Mouse (Mus musculus) forebrain, postnatal 0 days (tissue): ENCODE results near the gene Wdtc1. TPM values are rescaled to one million over a fixed set of nuclear protein-coding genes. Genes with fewer than 3 reads are reported as not detected.

Source experiments
- ATAC-seq: fragments of 200-750 bp; cut with Nextera tagmentation; 2 replicates; pipeline ENCODE4 v1.8.0; 2017; ENCODE audit warnings: mild to moderate bottlenecking, moderate library complexity
- DNase-seq: peaks from one replicate; pipeline ENCODE4 v3.0.0-alpha.2; 2015
- H3K27ac ChIP-seq: fragments of 300-500 bp; sonication (generic); 2 replicates; pipeline ENCODE4 v1.5.1; 2014; ENCODE audit warnings: low read depth, mild to moderate bottlenecking, antibody characterized with exemption, low read length, moderate library complexity, mixed read lengths
- H3K27me3 ChIP-seq: fragments of 300-500 bp; sonication (generic); 2 replicates; pipeline ENCODE4 v1.6.1; 2014; ENCODE audit warnings: mild to moderate bottlenecking, low read length, mixed read lengths; ENCODE audit not compliant: insufficient read depth
- H3K36me3 ChIP-seq: fragments of 300-500 bp; sonication (generic); 2 replicates; pipeline ENCODE4 v1.6.1; 2014; ENCODE audit warnings: mild to moderate bottlenecking, moderate library complexity; ENCODE audit not compliant: insufficient read depth
- H3K4me1 ChIP-seq: fragments of 300-500 bp; sonication (generic); 2 replicates; pipeline ENCODE4 v1.6.1; 2014; ENCODE audit warnings: antibody characterized with exemption; ENCODE audit not compliant: insufficient read depth
- H3K4me2 ChIP-seq: fragments of 300-500 bp; sonication (generic); 2 replicates; pipeline ENCODE4 v1.6.1; 2014; ENCODE audit warnings: low read depth, mild to moderate bottlenecking, moderate library complexity
- H3K4me3 ChIP-seq: fragments of 300-500 bp; sonication (generic); 2 replicates; pipeline ENCODE4 v1.5.1; 2014; ENCODE audit warnings: low read depth, low read length, mixed read lengths
- H3K9ac ChIP-seq: fragments of 300-500 bp; sonication (generic); 2 replicates; pipeline ENCODE4 v1.6.1; 2014; ENCODE audit warnings: mild to moderate bottlenecking
- H3K9me3 ChIP-seq: fragments of 300-500 bp; sonication (generic); 2 replicates; pipeline ENCODE4 v1.6.1; 2016; ENCODE audit warnings: low read length
- CTCF ChIP-seq: sonication (generic); IDR thresholded peaks from 2 replicates; pipeline ENCODE4 v1.5.1; 2016; ENCODE audit warnings: antibody characterized with exemption, control low read depth, low read depth
- WGBS: fragments of 180-500 bp; shearing (Covaris S2); extraction: QIAGEN DNeasy Blood & Tissue Kit; methylation state at CpG from one replicate; pipeline ENCODE4 v1.1.7; 2014; 5-methylcytosine and 5-hydroxymethylcytosine counted together
- polyA plus RNA-seq: library from polyadenylated mRNA; unstranded; fragments of >200 nt; fragmentation: Nextera tagmentation; extraction: Ambion mirVana; gene quantifications from 2 replicates; pipeline ENCODE4 v1.2.1, GENCODE M21; 2015
- total RNA-seq: library from RNA; depleted of rRNA; stranded (reverse); fragments of >200 nt; gene quantifications from 2 replicates; pipeline ENCODE4 v1.2.3, GENCODE M21; 2014

The Wdtc1 gene
- total and polyA plus RNA-seq, 2 experiments from 2014 or later: 16.3 to 43.9 TPM

DNA sequence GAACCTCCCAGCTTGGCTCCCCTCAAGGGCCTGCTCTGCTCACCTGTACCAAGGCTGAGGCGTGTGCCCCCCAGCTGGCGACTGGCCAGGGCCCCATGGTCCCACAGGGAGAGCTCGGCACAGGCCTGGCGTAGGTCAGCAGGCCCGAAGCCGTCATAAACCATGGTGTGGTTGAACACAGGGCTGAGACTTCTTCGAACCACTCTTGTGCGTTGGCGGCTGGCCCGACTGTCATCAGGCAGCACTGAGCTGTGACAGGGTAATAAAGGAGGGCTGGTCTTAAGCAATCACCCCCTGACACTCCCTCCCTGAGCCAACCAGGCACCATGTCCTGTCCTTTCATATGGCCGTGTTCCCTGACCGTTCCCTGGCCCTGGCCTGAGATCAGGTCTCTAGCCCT lies 99.9 kb downstream of the Wdtc1 start:
- Histone ChIP-seq H3K4me2 (no peak overlapping the region), H3K9me3 (no peaks in the 10 kb centered on the region), H3K4me1 (no peaks in the 10 kb centered on the region), H3K36me3 (no peaks in the 10 kb centered on the region), H3K9ac (no peak overlapping the region), H3K27me3 (peaks cover 28% of the 10 kb centered on the region), H3K4me3 (no peak overlapping the region), H3K27ac (no peak overlapping the region)
- DNase-seq (no peak), ATAC-seq (no peak)
- no peak for TF ChIP-seq CTCF
- 79% methylated on average over 12 of the region's 12 CpGs for WGBS

DNA sequence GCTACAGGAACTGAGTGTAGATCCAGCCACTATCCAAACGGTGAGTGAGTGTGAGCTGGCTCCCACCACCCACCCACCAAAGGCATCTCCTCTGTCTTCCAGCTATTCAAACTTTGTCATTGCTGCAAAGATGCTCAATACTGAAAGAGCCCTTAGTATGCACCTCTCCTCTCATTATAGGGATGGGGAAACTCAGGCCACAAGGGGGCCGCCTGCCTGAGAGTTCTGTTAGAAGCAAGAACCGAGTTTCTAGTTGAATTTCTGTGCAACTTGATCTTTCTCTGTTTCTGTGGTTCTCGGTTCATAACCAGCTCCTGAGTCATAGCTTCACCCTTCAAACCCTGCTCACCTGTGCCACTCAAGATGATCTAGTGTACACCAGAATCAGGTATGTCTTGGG lies 101.2 kb downstream of the Wdtc1 start:
- no peak for ATAC-seq
- H3K27ac ChIP-seq: no peak overlapping the region
- TF ChIP-seq CTCF: peak; percentile 49

DNA sequence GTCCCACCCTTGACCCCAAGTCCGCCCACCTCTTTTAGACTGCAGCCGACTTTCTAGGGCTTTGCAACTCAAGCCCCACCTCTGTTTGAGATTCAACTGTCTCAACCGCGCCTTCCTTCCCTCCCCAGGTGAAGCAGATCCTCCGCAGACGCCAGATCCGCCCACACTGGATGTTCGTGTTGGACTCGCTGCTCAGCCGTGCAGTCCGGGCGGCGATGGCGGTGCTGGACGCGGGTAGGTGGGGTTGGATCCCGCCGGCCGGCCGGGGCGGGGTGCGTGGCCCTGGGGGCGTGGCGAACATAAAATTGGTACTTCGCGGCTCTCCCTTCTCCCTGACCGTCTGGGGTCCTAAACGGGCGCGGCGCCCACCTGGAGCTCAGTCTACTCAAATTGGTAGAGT lies 102.1 kb downstream of the Wdtc1 start:
- H3K4me1 ChIP-seq: no peaks in the 10 kb centered on the region
- 2% methylated on average over 31 of the region's 31 CpGs for WGBS
- peak overlapping the region; percentile 48 for H3K4me2 ChIP-seq
- H3K27ac ChIP-seq: no peak overlapping the region
- H3K9ac ChIP-seq: peak overlapping the region; percentile 48; the same call in 1 of the 2 replicates
- TF ChIP-seq CTCF: no peak
- H3K9me3 ChIP-seq: no peaks in the 10 kb centered on the region
- no peak for DNase-seq
- no peaks in the 10 kb centered on the region for H3K36me3 ChIP-seq
- H3K4me3 ChIP-seq: peak overlapping the region; percentile 33
- ATAC-seq: no peak
- peaks cover 29% of the 10 kb centered on the region for H3K27me3 ChIP-seq

More for the DNA sequence above, 101.2 kb downstream of the Wdtc1 start:
- Histone ChIP-seq H3K4me1 (no peaks in the 10 kb centered on the region), H3K9me3 (no peaks in the 10 kb centered on the region), H3K36me3 (no peaks in the 10 kb centered on the region), H3K9ac (no peak overlapping the region), H3K4me2 (no peak overlapping the region), H3K27me3 (peaks cover 36% of the 10 kb centered on the region), H3K4me3 (no peak overlapping the region)
- peak; percentile 37 for DNase-seq
- 42% methylated on average over 4 of the region's 4 CpGs for WGBS

DNA sequence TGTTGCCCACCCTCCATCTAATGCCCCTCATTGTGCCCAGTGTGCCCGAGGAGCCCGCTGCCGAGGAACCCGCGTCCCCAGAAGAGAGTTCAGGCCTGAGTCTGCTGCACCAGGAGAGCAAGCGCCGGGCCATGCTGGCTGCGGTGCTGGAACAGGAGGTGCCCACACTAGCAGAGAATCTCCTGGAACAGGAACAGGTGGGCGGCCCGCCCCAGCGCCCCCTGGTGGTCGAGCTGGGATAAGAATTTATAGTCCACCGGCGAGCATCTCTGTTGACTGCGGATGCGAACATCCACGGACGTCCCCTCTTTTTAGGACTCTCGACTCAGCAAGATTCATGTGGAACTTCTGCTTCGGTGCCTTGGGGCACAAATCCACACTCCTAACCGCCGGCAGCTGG lies 102.7 kb downstream of the Wdtc1 start:
- Histone ChIP-seq H3K27me3 (peaks cover 32% of the 10 kb centered on the region), H3K4me3 (peak overlapping the region; percentile 33), H3K4me2 (peak overlapping the region; percentile 48), H3K27ac (no peak overlapping the region), H3K9me3 (no peaks in the 10 kb centered on the region), H3K9ac (peak overlapping the region; percentile 48), H3K4me1 (no peaks in the 10 kb centered on the region), H3K36me3 (no peaks in the 10 kb centered on the region)
- TF ChIP-seq CTCF: peak; percentile 78
- WGBS: 4% methylated on average over 22 of the region's 22 CpGs
- ATAC-seq: no peak
- DNase-seq: peak; percentile 75

DNA sequence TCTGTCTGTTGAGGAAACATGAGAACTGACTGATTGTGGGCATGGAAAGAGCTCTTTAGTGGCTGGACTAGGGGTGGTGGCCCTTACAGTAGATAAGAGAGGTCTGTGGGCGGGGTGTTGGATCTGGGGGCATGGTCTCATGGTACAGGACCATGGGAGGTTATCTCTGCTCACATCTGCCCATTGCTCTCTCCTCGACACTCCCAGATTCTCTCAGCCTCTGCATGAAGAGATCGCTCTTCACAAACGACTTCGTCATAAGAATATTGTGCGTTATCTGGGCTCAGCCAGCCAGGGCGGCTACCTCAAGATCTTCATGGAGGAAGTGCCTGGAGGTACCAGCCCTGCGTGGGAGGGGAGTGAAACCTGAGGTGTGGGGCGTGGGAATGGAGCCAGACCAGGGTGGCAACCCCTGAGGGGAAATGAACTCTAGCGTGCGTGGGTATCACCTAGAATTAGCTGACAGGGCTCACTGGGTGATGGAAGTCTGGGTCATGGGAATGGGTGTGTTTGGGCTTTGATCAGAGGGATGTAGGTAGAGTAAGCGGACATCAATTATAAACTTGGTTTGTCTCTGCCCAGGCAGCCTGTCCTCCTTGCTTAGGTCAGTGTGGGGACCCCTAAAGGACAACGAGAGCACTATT lies 105.4 kb downstream of the Wdtc1 start:
- no peak for ATAC-seq
- no peak for TF ChIP-seq CTCF
- Histone ChIP-seq H3K9ac (no peak overlapping the region), H3K4me2 (no peak overlapping the region), H3K36me3 (no peaks in the 10 kb centered on the region), H3K9me3 (no peaks in the 10 kb centered on the region), H3K27me3 (peaks cover 35% of the 10 kb centered on the region), H3K4me1 (no peaks in the 10 kb centered on the region), H3K27ac (no peak overlapping the region), H3K4me3 (no peak overlapping the region)
- 80% methylated on average over 13 of the region's 13 CpGs for WGBS
- DNase-seq: no peak

DNA sequence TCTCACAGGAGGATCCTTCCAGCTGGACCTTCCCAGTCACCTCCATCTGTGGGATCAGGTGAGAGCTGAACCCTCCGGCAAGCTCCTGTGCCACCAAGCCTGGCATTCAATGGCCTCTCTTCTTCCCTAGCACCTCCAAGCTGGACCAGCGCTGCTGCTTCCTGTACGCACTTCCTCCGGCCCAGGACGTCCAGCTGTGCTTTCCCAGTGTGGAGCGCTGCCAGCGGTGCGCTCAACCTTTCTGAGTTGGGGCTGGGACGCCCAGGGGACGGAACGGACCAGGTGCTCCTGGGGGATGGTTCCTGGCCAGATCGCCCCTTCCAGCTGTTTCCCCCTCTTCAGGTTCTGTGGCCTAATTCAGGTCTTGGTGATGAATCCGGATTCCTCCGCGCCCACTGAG lies 106.2 kb downstream of the Wdtc1 start:
- Histone ChIP-seq H3K27me3 (peaks cover 39% of the 10 kb centered on the region), H3K27ac (no peak overlapping the region), H3K36me3 (no peaks in the 10 kb centered on the region), H3K4me3 (no peak overlapping the region), H3K9me3 (no peaks in the 10 kb centered on the region), H3K4me2 (no peak overlapping the region), H3K9ac (no peak overlapping the region), H3K4me1 (no peaks in the 10 kb centered on the region)
- 28% methylated on average over 15 of the region's 15 CpGs for whole genome bisulfite sequencing
- TF ChIP-seq CTCF: no peak
- DNase-seq (no peak), ATAC-seq (no peak)

DNA sequence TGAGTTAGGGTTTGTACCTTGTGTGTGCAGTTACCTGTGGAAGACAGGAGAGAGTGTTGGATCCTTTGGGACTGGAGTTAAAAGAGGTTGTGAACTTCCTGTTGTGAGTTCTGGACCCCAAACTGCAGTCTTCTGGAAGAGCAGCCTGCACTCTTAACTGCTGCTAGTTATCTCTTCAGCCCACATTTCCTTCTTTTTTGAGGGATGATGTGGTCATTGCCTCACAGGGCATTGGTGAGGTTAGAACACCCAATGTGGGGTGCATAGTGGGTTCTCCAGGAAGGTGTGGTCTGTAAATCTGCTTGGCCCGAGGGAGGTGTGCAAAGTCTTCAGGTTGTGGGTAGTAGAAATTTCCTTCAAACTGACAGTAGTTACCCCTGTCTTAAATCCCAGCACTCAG lies 109.0 kb downstream of the Wdtc1 start:
- Histone ChIP-seq H3K27ac (no peak overlapping the region), H3K4me2 (no peak overlapping the region), H3K9ac (no peak overlapping the region), H3K36me3 (no peaks in the 10 kb centered on the region), H3K4me1 (no peaks in the 10 kb centered on the region), H3K4me3 (no peak overlapping the region), H3K9me3 (no peaks in the 10 kb centered on the region), H3K27me3 (peaks cover 37% of the 10 kb centered on the region)
- TF ChIP-seq CTCF: no peak
- 88% methylated on average over 1 of the region's 1 CpGs for WGBS
- ATAC-seq (no peak), DNase-seq (no peak)
